Mouse (Mus musculus) v-Abl transformed pro-B cells (cell line): ENCODE results near the gene Gsg1l.

ENCODE experiments used
- in situ Hi-C, 2 experiments: fragments of 400-800 bp; cut with MboI; formaldehyde crosslinking; loops; one replicate each; pipeline ENCODE4 v1.15.1; 2025; ENCODE audit not compliant: unreplicated experiment in 2 of 2

Gsg1l gene

GRCm38 (mm10) chr7:126082286-126082741, at the start of gene Gsg1l:
Gsg1l (minus strand) TSS chr7:126082411.
- in situ Hi-C loops = loop anchor here in 1 of 2 experiments (10.0 kb wide), 1 partner anchor 158 kb away; no protein-coding TSS in a partner anchor

DNA sequence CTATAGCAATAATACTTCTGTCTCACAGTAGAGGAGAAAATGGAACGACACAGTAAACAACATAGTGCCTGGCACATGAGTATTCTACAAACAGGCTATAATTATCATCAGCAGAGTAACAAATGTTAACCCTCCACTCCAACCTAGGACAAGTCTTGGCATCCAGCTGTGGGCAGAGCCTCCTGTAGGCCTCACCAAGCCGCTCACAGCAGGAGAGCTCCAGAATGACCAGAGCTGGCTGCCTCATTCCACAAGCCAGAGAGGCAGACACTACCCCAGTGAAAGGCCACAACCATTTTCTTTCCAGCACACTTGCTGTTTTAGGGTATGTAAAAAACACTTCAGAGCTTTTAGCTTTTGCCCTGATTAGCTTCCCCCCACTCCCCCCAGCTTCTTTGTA, 45.5 kb upstream of the Gsg1l start:
- in situ Hi-C loops = no loop called here

DNA sequence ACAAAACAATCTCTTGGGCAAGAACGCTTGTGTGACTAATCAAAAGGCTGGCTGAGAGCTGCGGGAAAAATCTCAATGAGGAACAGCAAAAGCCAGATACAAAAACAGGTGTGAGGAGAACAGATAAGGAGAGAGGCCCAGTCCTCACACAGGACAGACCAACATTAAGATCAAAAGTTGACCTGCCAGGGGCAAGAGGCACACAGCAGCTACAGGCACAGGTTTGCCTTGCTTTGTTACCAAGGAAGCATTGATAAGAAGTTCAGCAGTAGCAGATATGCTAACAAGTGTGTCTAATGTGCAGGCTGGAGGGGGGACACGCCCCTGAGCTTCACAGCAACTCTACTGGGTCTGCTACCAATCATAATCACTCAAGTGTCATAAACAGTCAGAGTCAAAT, 44.3 kb upstream of the Gsg1l start:
- in situ Hi-C loops = no loop called here

- in situ Hi-C loops = no loop called here
These were observed 39.3 kb upstream of the Gsg1l start for GRCm38 (mm10) chr7:126121533-126121932.

DNA sequence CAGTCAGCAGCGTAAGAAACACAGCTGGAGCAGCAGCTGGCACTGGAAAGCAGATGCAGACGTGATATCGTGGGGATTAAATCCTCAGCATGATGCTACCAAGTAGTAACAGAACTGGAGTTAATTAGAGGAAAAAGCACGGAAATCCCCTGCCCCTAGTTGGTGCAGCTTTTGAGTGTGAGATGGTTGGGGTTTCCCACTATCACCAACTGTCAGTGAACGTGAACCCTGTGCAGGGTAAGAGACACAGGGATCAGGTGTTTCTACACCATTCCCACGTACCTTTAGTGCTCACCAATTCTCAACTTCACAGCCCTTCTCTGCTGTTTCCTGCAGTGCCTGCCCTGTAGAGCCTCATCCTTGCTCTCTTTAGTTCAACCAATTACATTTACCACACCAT, 37.6 kb upstream of the Gsg1l start:
- in situ Hi-C loops = loop anchor here (5.0 to 10.0 kb wide), 2 partner anchors 75 to 92 kb away; no protein-coding TSS in a partner anchor

- in situ Hi-C loops = loop anchor here in 1 of 2 experiments (10.0 kb wide), 1 partner anchor 82 kb away; no protein-coding TSS in a partner anchor
These were observed 31.1 kb upstream of the Gsg1l start for GRCm38 (mm10) chr7:126113263-126113662.

GRCm38 (mm10) chr7:126111230-126111629, 29.0 kb upstream of the Gsg1l start:
- in situ Hi-C loops = loop anchor here in 1 of 2 experiments (10.0 kb wide), 1 partner anchor 84 kb away; no protein-coding TSS in a partner anchor

GRCm38 (mm10) chr7:126109898-126110297, 27.7 kb upstream of the Gsg1l start:
- in situ Hi-C loops = loop anchor here in 1 of 2 experiments (10.0 kb wide), 1 partner anchor 85 kb away; no protein-coding TSS in a partner anchor

DNA sequence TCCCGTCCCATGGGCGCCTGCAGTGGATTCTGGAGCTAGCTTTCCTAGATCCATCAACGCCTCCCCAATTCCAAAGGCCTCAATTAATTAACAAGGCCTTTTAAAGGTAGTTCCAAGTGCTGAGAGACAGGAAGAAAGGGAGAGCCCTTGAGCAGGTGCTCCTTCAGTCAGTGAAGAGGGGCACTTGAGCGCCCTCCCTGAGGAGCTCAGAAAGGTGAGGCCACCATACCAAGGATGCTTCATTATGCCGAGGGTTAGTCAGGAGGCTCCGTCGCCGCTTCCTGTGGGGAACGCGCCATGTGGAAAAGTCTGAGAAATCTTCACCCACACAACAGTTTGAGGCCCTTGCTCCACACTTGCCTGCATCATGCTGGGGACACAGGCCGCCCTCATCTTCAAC, 18.2 kb upstream of the Gsg1l start:
- in situ Hi-C loops = no loop called here

DNA sequence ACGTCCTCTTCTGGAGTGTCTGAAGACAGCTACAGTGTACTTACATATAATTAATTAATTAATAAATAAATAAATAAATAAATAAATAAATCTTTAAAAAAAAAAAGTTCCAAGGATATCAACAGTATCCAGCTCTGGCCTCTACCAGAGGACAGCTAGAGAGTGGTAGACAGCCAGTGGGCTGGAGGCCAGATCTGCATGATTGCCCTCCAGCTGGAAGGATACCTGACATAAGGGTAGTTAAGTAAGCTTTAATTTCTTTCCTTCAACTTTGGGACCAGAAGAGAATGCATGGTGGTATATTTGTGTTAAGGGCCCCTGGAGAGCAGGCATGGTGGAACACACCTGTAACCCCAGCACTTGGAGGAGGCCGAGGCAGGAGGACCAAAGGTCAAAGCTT, 17.6 kb upstream of the Gsg1l start:
- in situ Hi-C loops = loop anchor here in 1 of 2 experiments (5.0 kb wide), 1 partner anchor 428 kb away; no protein-coding TSS in a partner anchor

DNA sequence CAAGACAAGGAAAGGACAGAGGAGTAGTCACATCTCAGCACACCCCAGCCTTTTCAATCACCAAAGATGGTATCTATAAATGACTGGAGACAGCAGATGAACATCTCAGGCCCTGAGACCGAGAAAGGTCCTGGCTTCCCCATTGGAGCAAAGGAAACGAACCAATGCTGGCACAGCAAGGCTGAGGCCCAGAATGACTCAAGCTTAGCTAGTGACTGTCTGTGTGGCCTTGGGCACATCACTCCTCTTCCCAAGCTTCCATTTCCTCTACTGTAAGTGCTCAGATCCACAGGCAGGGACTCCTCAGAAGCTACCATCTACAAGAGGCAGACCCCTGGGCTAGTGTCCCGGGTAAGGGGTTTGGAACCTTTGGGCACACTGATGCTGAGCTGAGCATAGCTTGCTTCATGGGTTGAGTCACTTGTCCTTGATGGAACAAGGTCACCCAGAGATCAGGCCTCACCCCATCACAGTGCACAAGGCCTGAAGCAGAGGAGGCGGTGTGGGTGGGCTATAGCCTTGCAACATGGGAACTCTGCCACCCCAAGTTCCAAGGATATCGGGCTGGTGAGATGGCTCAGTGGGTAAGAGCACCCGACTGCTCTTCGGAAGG, 17.1 kb upstream of the Gsg1l start:
- in situ Hi-C loops = loop anchor here in 1 of 2 experiments (5.0 kb wide), 1 partner anchor 427 kb away; no protein-coding TSS in a partner anchor

DNA sequence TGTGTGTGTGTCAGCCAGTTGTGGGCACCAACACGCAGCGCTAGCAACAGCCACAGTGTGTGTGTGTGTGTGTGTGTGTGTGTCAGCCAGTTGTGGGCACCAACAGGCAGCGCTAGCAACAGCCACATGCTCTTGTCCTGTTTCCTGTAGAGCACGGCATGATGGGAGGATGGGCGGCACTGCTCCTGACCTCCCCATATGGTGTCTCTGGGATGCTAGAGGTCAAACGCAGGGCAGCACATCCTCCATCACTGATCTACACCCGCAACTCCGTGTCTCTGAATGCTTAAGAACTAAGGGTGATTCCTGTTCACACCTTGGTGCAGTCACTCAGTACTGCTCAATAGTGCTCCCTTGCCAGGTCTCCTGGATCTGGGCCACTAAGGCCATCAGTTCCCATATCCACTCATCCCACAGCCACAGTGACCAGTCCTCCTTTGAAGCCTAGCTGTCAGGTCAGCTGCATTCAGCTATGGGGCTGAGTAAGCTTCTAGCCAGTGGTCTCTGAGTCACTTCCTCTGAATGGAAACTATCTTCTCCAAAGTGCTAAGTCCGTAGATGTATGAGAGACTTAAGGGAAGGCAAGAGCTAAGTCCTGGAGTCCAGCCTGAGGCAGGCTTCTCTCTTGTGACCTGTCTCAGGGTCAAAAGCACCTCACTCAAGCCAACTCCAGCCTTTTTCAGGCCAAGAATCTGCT, 15.2 kb upstream of the Gsg1l start:
- in situ Hi-C loops = loop anchor here in 1 of 2 experiments (5.0 kb wide), 1 partner anchor 425 kb away; no protein-coding TSS in a partner anchor

- in situ Hi-C loops = loop anchor here in 1 of 2 experiments (5.0 kb wide), 1 partner anchor 424 kb away; no protein-coding TSS in a partner anchor
These were observed 14.4 kb upstream of the Gsg1l start for GRCm38 (mm10) chr7:126096596-126096995.

- in situ Hi-C loops = loop anchor here (5.0 kb wide), 2 partner anchors 327 to 422 kb away; no protein-coding TSS in a partner anchor
These were observed 12.5 kb upstream of the Gsg1l start for GRCm38 (mm10) chr7:126094738-126095137.

DNA sequence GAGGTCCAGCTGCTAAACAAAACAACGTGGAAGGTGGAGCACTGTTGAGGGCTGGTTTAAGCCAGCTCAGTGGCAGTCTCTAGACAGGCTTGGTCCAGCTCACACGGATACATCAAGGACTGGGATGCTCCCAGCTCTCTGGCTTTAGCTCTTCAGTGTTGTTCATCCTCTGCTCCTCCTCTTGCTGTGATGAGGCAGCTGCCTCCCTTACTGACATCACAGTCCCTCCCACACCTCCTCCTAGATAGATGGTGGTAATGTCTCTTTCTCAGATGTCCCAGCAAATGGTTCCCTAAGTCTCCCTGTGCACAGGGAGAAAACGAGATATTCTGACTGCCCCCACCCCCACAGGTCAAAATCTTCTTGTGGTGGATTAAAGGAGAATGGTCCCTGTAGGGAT, 11.0 kb upstream of the Gsg1l start:
- in situ Hi-C loops = loop anchor here (5.0 kb wide), 2 partner anchors 326 to 421 kb away; no protein-coding TSS in a partner anchor

- in situ Hi-C loops = loop anchor here (5.0 to 10.0 kb wide), 5 partner anchors 165 to 417 kb away; no protein-coding TSS in a partner anchor
These were observed 7.6 kb upstream of the Gsg1l start for GRCm38 (mm10) chr7:126089782-126090181.

GRCm38 (mm10) chr7:126088155-126088554, 5.9 kb upstream of the Gsg1l start:
- in situ Hi-C loops = loop anchor here (5.0 to 10.0 kb wide), 4 partner anchors 163 to 321 kb away; no protein-coding TSS in a partner anchor

DNA sequence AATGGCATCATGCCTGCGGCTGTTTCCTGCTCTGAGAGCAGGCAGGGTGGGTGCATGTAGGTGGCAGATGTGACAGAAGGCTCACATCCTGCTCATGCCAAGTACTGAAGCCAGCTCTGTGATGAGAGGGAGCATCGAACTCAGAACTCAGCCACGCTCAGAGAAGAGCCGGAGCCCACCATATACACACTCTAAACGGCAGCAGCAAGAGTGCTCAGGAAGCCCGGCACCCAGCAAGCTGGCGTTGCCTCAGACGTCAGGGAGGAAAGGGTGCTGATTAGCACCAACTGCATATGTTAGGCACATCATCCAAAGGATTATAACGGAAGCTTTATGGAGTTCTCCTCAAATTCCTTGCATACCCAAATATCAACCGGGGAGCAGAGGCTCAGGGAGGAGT, 5.4 kb upstream of the Gsg1l start:
- in situ Hi-C loops = loop anchor here (5.0 to 10.0 kb wide), 4 partner anchors 163 to 320 kb away; no protein-coding TSS in a partner anchor

DNA sequence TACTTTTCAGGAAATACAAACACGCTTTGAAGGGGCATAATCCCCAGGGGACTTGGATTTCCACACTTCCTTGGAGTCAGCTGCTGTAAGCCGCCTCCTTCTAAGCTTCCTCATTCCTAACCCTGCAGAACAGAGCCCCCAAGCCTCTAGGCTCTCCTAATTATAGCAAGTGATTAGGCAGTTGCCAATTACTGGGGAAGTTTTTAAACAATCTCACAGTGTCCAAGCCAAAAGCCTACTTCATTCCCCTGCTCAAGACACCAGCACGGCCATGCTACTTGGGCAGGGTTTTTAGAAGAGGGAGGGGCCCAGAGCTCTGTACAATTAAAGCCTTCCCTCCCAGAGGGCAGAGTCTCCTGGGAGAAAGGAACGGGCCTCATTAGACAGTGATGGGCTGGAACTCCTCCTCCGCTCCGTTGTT, 4.1 kb upstream of the Gsg1l start:
- in situ Hi-C loops = loop anchor here (5.0 to 10.0 kb wide), 4 partner anchors 162 to 319 kb away; no protein-coding TSS in a partner anchor

DNA sequence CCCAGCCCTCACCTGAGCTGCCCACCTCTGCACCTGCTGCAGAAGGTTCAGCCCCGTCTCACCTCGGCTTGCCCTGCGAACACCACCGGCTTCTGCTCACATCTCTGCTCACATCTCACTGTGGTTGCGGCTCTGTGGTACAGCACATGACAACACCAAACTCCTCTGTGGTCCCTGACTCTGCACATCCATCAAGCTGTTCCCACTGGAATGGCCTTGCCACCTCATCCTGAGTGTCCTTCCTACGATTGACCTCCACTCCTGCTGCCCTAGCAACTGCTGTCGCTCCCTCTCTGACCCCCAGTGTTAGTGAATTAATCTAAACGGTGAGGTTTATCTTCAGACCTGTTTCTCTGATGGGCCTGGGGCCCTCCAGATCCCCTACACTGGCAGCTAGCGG, 2.9 kb upstream of the Gsg1l start:
- in situ Hi-C loops = loop anchor here (5.0 to 10.0 kb wide), 4 partner anchors 160 to 318 kb away; no protein-coding TSS in a partner anchor

DNA sequence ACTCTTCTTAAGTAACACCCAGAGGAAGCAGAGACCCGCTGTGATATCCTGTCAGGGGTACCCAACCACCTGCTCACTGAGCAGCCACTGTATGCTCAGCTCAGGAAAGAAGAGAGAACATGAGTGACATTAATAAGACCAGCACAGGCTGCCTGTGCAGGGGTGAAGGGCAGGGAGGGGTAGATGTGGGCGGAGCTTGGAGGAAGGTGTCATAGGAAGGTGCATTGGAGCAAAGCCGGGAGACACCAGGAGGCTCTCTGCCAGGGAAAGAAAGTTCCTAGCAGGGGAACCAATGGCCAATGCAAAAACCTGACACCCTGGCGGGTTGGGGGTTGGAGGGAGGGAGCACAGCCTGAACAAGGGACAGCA, 1.8 kb upstream of the Gsg1l start:
- in situ Hi-C loops = loop anchor here in 1 of 2 experiments (10.0 kb wide), 1 partner anchor 159 kb away; no protein-coding TSS in a partner anchor
